Mouse (Mus musculus) ovary, adult 18-20 months (tissue): Measurements from ENCODE around the gene Ctcfl.

ENCODE experiments used
- DNase-seq: peaks from one replicate; pipeline ENCODE4 v3.0.0; 2022; ENCODE audit warnings: low spot score, mixed read lengths

The Ctcfl gene

DNA sequence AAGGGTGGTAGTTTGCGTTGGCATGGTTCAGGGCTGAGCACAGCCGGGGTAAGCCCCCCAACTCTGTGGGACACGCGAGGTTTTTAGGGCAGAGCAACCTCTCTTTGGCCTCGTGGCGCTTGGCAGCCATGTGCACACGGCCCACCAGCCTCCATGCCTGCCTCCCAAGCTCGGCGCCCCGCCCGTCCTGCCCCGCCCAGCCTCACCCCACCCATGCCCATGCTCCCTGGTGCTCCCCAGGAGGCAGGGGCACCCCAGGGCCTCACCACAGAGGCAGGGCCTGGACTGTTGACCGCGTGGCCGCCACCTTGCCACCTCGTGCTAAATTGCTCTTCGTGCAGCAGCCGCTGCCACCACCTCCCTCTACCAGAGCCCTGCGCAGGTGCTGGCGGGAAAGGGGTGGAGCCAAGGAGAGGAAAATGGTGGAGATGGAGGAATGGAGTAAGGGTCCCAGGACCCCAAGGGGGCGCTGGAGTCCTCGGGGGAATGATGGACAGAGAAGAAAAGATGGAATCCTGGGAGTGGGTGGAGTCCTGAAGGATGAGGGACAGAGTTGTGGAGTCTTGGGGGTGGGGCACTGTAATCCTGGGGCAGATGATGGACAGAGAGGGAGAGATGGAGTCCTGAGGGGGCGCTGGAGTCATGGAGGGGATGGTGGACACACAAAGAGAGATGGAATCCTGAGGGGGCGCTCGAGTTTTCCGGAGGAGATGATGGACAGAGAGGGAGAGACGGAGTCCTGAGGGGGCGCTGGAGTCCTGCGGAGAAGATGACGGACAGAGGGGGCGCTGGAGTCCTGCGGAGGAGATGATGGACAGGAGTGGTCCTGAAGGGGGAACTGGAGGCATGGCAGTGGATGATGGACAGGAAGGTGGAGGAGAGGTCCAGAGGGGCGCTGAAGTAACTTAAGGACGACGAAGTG, at the start of gene Ctcfl:
Gene Ctcfl (minus strand): TSS at position 503 of the 922 bp plus-strand sequence.
- DNase-seq, result no peak

DNA sequence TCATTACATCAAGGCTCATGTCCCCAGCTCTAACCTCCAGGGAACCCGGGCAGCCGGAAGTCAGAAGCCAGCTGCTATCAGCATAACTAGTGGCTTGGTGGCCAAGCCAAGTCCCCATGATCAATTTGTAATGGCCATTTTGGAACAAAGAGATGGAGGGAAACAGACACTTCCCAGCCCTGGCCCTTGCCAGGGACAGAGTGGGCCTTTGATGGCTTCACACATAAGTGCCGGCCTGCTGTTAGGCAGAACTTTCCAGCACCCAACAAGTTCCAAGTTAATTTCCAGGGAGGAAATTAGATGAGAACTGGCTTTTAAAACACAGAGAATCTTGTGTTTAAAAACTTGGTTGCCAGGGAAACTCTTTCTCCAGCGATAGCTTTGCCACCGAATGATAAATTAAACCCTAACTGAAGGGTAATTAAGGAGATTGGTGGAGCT, 49.1 kb upstream of the Ctcfl start:
- no peak for DNase-seq

DNA sequence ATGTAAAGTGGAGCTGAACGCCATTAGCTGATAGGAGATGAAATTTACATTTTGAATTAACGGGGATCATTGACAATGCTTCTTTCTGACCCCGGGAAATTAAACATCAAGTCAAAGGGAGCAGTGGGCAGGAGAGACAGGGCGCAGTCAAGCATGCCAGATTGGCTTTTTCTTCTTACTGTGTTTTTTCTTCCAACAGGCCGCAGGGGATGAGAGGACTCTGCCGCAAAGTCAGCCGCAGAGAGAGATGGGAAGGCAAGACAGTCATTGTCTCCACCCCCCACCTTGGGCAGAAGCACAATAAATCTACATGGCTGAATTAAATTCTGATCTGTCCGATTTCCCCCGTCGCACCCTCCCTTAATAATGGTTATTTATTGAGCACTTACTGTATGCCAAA, 46.0 kb upstream of the Ctcfl start:
- DNase-seq, result no peak

DNA sequence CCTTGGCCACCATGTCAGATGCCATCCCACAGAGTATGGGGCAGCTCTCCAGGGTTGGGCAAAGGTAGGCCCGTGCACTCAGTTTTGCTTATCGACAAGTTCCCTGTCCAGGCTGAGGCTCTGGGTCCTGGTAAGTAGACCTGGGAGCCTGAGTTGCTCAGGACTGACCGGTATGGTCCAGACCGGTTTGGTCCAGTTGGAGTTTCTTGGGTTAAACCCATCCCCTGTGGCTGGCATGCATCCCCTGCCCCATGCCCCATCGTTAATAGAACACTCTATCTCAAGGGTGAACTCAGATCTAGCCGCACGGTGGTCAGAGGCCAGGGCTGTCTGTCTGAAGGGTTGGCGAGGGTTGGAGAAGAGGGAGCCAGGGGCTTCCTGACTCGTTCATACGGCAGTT, 45.6 kb upstream of the Ctcfl start:
- DNase-seq, result no peak

DNA sequence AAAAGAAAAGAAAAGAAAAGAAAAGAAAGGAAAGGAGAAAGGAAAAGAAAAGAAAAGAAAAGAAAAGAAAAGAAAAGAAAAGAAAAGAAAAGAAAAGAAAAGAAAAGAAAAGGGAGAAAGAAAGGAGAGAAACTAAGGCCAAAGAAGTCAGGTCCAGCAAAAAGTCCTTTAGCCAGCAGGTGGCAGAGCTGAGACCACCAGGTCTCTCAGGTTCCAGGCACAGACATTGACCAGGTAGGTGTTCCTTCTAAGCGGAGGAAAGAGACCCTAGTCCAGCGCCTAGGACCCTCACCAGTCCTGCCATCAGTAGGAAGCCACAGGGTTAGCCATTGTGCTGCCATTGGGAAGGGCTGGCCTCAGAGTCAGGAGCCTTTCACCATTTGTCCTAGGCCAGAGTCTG, 45.0 kb upstream of the Ctcfl start:
- no peak for DNase-seq

DNA sequence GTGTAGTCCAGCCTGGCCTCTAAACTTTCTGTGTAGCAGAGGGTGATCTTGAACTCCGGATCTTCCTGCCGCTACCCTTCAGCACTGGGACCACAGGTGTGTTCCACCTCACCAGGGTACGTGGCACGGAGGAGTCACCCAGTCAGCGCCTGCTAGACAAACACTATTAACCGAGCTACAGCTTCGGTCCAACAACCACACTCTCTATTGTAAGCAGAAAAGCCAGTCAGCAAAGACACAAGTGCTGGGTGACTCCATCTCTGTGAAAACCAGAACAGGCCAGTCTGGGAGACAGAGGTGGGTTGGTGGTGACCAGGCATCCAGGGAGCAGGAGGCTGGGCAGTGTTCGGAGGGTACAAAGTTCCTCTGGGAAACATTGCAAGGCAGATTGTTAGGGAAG, 44.1 kb upstream of the Ctcfl start:
- DNase-seq, result no peak

DNA sequence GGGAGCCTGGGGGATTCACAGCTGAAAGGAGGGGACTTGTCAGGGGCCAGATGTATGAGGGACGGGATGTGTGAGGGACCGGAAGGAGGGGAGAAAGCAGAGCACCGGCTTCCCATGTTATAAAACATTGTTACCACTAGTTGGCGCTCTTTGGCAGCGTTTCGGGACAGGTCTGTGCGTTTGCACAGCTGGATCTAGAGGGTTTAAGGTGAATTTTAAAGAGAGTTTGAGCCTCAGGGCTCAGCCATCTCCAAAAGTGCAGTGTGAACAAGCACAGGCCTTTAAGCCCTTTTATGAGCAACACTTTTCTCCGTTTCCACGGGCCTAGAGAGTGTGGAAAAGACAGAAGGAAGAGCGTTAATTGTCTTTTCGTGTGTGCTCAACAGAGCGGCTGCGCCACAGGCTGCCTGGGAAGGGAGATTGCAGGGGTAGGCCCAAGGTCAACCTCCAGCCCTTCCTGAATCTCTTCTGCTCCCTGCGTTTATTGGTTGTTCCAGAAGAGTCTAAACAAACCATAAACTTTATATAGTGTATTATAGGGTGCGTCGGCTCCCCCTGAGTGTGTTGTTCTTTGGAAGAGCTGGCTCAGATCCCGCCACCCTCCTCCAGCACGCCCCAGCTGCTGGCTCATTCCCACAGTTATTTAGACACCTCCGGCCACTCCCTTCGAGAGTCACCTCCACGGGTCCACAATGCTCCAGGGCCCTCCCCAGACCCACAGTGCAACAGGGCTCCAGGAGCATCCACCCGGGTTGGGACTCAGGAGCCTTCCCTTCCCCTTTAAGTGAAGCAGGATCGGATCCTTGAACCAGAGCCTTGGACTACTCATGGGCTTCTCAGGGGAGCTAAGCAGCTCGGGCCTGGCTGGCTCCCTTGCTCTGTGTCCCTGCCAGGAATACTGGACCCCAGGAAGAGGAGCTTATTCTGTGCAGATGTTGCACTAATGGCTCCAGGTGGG, 40.3 kb upstream of the Ctcfl start:
- peak; percentile 59 for DNase-seq

DNA sequence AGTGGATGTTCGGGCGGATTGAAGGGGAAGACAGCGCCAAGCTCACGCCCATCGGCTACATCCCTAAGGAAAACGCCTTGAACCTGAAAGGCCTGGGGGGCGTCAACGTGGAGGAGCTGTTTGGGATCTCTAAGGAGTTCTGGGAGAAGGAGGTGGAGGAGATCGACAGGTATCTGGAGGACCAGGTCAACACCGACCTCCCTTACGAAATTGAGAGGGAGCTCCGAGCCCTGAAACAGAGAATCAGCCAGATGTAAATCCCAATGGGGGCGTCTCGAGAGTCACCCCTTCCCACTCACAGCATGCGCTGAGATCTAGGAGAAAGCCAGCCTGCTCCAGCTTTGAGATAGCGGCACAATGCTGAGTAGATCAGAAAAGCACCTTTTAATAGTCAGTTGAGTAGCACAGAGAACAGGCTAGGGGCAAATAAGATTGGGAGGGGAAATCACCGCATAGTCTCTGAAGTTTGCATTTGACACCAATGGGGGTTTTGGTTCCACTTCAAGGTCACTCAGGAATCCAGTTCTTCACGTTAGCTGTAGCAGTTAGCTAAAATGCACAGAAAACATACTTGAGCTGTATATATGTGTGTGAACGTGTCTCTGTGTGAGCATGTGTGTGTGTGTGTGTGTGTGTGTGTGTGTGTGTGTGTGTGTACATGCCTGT, 39.2 kb upstream of the Ctcfl start:
- no peak for DNase-seq

DNA sequence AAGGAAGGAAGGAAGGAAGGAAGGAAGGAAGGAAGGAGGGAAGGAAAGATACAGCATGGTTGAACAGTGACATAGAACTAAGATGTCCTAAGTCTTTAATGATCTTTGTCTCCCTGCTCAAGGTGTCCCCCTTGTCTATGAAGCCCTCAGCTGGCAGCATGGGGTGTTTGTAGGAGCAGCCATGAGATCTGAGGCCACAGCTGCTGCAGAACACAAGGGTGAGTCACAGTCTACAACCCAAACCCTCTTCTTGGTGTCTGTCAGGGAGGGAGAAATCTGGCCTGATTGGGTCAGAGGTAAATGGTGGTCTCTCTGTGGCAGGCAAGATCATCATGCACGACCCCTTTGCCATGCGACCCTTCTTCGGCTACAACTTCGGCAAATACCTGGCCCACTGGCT, 38.5 kb upstream of the Ctcfl start:
- no peak for DNase-seq

DNA sequence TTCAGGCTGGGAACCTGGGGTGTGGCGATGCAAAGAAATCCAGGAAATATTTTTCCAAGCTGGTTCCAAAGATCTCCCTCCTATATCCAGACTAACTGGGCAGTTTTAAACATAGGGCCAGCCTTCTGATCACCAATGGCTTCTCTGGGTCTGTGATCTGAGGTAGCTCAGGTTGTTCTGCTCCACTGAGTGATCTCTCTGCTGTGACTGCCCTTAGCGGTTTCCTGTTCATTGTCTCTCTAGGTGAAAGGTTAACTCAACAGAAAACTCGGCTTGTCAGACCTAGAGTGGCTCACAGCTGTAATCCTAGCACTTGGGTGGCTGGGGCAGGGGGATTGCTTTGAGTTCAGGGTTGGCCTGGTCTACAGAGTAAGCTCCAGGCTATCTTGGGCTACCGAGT, 38.1 kb upstream of the Ctcfl start:
- DNase-seq, result no peak

DNA sequence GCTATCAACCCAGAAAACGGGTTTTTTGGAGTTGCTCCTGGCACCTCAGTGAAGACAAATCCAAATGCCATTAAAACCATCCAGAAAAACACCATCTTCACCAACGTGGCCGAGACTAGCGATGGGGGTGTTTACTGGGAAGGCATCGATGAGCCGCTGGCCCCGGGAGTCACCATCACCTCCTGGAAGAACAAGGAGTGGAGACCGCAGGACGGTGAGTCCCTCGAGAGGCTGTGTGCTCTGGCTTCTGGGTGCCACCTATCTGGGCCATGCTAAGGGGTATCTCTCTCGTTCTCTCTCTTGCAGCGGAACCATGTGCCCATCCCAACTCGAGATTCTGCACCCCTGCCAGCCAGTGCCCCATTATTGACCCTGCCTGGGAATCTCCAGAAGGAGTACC, 37.6 kb upstream of the Ctcfl start:
- no peak for DNase-seq

DNA sequence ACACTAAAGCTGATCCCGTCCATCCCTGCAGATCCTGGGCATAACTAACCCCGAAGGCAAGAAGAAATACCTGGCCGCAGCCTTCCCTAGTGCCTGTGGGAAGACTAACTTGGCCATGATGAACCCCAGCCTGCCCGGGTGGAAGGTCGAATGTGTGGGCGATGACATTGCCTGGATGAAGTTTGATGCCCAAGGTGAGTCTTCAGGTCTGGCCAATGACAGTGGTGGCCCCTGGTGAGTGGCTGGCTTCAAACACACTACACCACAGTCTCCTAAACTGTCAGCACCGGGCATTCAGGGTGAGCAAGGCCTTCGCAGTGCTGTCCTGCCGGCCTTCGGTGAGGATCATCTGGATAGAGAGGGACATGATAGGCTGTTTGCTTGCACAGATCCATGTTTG, 36.6 kb upstream of the Ctcfl start:
- DNase-seq, result no peak

DNA sequence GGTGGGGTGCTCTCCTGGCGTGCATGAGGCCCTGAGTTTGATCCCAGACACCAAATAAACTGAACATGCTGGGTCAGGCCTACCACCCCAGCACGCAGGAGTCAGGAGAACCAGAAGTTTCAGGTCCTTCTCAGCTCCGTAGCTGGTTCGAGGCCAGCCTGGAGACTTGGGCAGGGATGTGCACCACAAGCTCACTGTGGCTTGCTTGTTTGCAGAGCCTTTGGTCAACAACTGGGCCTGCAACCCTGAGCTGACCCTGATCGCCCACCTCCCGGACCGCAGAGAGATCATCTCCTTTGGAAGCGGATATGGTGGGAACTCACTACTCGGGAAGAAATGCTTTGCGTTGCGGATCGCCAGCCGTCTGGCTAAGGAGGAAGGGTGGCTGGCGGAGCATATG, 35.6 kb upstream of the Ctcfl start:
- no peak for DNase-seq

DNA sequence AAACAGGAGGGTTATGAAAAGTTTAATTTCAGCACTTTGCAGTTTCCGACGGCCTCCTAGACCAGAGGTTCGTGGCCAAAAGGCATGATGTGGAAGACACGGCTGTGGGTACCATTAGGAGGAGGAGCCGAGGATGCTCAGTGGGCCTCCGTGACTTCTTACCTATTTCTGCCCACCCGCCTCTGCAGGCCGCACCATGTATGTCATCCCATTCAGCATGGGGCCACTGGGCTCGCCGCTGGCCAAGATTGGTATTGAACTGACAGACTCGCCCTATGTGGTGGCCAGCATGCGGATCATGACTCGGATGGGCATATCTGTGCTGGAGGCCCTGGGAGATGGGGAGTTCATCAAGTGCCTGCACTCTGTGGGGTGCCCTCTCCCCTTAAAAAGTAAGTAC, 35.2 kb upstream of the Ctcfl start:
- DNase-seq, result no peak

DNA sequence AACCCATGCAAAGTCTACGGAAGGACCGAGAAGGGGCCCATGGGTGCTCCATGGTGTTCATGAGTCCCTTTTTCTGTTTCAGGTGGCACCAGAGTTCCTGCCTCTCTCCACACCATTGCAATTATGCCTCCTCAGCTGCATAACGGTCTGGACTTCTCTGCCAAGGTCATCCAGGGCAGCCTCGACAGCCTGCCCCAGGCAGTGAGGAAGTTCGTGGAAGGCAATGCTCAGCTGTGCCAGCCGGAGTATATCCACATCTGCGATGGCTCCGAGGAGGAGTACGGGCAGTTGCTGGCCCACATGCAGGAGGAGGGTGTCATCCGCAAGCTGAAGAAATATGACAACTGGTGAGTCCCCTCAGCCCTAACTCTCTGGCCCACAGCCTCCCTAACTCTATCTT, 33.9 kb upstream of the Ctcfl start:
- DNase-seq, result no peak

DNA sequence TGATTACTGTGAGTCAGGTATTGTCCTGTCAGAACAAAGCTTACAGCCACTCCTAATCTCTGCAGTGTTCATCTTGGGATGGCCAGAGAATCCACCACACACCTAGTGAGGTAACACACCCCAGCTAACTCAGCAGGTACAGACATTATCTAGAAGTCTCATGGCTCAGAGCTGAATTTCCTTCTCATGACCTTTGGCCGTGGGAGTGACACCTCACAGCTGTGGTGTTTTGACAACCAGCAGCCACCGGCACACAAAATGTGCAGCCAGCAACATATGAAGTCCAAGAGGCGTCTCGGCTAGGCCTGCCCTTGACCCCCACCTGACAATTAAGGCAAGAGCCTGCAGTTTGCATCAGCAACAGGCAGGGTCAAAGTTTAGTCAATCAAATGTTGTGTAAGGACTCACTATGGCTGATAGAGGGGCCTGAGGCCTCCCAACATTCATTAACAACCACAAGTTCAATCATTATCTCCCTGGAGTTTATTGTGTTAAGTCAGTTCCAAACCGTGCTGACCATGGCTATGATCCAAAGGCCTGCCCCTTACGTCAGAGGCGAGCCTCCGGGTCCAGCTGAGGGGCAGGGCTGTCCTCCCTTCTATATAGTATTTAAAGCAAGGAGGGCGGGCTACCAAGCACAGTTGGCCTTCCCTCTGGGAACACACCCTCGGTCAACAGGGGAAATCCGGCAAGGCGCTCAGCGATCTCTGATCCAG, 33.3 kb upstream of the Ctcfl start, which contains the start of gene Pck1:
Gene Pck1 (plus strand): TSS at position 613 of the 716 bp plus-strand sequence.
- no peak for DNase-seq

DNA sequence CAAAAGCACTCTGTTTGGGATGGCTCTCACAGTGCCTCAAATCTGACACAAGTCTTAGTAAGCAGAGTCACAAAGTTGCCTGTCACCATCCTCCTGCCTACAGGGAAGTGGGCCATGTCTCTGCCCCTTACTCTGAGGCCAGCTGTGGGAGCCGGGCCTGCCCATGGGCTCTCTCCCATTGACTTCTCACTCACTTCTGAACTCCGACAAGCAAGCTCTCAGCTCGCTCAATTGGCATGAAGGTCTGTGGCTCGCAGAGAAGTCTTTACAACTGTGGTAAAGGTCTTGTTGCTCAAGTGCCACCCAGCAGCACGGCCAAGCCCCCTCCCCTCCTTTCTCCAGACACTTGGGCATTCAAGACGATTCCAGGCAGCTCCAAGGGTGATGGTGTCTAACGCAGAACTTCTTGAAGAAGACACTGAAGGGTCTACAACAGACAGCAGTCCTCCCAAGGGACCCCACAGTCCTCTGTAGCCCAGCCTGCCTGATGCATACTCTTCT, 32.5 kb upstream of the Ctcfl start:
- DNase-seq, result no peak

DNA sequence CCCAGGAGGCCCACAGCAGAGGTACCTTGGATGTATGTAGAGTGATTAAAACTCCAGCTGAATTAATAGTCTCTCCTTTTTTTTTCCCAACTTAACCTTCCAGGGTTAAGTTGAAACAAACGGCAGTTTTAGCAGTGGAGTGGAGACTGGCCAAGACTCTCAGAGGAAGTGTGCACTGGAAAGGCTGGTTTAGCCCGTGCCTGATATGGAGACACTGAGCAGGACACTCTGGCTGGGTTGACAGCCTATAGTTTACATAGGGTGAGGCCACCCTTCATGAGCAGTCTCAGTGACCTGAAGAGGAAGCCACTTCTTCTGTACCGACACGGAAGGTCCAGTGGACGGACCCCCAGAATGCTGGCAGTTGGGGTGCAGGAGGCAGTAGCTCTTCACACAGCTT, 32.0 kb upstream of the Ctcfl start:
- no peak for DNase-seq

DNA sequence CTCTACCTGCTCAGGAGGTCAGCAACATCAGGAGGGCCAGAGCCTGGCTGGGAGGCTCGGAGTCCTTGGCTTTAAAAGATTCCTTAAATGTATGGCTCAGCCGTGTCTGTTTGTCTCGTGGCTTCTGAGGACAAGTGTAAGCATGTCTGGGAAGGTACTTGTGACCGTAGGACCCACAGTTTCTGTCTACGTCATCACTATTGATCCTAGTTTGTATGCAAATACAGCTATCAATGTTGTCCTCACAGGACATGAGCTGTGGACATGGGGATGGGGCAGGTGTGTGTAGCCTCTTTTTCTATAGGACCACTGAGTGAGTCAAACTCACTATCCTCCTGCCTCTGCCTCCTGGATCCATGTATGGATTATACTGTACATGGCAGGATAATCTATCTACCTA, 28.7 kb upstream of the Ctcfl start:
- no peak for DNase-seq

DNA sequence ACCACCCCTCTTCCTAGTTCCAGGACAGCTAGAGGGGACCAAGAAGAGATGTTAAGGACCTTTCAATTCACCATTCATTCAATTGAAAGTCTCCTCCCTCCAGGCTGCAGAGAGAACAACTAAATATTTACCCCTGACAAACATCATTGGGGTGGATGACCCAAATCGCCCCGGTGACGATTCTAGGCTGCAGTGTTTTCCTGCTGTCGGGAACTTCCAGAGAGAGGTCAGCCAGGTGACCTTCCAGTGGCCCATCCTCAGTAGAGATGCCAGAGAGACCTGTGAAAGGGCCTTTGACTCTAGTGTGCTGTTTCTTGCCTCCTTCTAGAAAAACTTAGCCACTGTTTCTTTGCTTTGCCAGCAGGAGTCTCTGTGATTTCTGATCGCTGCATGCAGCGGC, 27.4 kb upstream of the Ctcfl start:
- DNase-seq, result no peak

DNA sequence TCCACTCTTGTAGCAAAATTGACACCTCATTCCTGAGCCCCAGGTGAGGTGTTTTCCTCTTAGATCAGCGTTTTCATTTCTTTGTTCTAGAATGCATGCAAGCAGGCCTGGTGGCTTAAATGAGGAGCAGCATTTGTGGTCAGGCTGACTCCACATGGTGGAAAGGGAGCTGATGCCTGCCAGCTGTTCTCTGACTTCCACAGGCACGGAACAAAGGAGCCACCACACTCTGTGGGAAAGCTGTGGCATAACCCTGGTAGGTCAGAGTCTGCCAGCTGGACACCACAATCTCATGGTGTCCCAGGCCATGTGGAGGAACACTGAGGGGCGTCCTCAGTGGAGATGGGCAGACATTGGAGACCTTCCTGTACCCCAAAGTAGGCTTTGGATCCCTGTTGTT, 26.5 kb upstream of the Ctcfl start:
- no peak for DNase-seq
